Mouse (Mus musculus) CD4-positive, CD25-positive, alpha-beta regulatory T cell, adult 2 months (primary cell): ENCODE data around the gene Olfr107.

ENCODE experiments used
- DNase-seq: peaks from one replicate; pipeline ENCODE4 v3.0.0-alpha.2; 2012; ENCODE audit warnings: low read depth, low spot score

Olfr107 gene

DNA sequence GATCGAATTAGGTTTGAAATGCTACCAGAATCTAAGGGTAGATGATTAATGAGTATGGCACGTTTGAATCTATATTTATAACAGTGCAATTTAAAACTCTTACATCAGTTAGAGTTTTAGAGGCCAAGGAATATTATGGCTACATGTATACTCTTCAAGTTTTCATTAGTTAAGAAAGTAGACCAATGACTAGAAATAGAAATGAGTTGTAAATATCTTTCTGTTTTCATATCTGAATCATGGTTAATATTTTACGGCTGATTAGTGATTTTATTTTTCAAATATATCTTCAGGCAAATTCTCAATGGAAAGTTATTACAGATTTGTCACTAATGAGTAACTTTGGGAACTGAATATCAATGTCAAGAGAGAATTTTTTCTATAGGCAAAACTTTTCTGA is at the start of gene Olfr107:
Gene Olfr107 (plus strand): TSS at position 301 of the 400 bp plus-strand sequence.
- no peak for DNase-seq

DNA sequence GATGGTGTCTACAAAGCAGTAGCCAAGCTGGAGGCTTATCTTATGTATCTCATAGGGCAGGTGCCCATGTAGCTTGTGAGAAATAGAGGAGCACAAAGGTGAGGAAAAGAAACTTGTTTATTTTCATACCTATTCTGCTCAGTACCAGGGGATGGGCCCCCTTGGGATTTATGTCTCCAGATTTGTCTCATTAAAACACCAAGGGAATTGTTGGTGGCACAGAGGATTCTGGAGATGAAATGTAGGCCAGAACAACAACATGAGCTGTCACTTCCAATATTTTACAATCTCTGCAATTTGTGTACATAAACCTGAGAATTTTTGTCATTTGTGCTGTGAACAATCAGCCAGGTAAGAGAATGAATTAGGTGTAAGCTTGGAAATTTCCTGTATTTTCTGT is 39.7 kb upstream of the Olfr107 start, which contains the start of gene Olfr104-ps:
Gene Olfr104-ps (plus strand): TSS at position 301 of the 400 bp plus-strand sequence.
- DNase-seq, result no peak

DNA sequence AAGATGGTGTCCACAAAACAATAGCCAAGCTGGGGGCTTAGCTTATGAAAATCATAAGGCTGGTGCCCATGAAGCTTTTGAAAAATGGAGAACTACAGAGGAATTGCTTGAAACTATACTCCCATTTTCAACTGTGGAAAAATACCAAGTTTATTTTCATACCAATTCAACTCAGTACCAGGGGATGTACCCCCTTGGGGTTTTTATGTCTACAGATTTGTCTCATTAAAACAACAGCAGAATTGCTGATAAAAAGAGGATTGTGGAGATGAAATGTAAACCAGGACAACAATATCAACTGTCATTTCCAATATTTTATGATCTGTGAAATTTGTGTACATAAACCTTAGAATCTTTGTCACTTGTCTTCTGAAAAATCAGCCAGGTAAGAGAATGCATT is 20.3 kb upstream of the Olfr107 start, which contains the start of gene Olfr105-ps:
Gene Olfr105-ps (plus strand): TSS at position 301 of the 400 bp plus-strand sequence.
- no peak for DNase-seq

DNA sequence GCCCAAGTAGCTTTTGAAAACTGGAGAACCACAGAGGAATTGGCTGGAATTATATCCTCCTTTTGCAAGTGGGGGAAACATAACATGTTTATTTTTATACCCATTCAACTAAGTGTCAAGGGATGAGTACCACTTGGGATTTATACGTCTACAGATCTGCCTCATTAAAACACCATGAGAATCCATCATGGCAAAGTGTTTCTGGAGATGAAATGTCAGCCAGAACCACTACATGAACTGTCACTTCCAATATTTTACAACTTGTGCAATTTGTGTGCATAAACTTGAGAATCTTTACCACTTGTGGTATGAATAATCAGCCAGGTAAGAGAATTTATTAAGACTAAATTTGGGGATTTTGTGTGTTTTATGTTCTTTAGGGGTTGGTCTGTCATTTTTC is 8.9 kb upstream of the Olfr107 start, which contains the start of gene Olfr106-ps:
Gene Olfr106-ps (plus strand): TSS at position 301 of the 400 bp plus-strand sequence.
- DNase-seq, result no peak

DNA sequence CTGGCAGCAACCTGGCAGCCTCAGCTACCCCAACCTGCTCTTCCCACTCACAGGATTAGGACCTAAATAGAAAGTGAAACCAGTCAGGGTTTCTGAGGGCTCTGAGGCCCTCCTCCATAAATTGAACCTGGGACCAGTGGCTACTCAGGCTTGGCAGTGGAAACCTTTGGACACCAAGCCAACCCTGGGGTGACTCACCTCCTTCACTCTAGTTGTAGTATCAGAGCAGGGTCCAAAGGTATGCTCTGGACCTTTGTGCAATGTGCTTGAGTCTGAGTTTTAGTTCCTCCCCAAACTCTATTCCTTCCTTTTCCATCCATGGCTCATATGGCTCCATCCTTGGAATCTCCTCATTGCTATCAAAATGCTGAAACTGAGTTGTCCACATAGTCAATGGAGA is 14.4 kb downstream of the Olfr107 start:
- no peak for DNase-seq

DNA sequence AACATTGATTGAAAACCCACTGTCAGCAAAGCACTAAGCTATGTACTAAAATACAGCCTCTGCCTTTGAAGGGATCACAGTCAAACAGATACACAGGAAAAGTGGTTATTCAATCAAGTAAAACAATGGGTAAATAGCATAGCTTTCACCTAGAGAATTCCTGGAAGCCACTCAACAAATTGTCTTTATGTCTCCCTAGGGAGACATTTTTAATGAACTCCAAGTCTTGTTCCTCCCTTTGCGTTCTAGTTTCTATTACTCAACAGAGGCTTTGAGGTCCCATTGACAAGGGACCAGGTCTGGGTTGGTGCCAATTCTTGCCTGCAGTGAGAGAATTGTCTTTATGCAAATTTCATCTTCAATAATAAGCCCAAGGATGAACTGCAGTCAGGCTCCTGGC is 46.2 kb downstream of the Olfr107 start, which contains the start of gene Olfr108:
Gene Olfr108 (plus strand): TSS at position 301 of the 400 bp plus-strand sequence.
- no peak for DNase-seq
